Mouse (Mus musculus) forebrain, embryonic 16.5 days (tissue): ENCODE measurements around the gene Ccnd3. TPM values are rescaled to one million over a fixed set of nuclear protein-coding genes. Genes with fewer than 3 reads are reported as not detected.
"Not testable (repeated sequence)": the region's sequence is repeated elsewhere in the genome, so short reads cannot be mapped to it uniquely, and the experiment has no call there.

Experiments used
- ATAC-seq: fragments of 200-750 bp; cut with Nextera tagmentation; 2 replicates; pipeline ENCODE4 v1.8.0; 2017; ENCODE audit warnings: mild to moderate bottlenecking, moderate library complexity
- H3K27ac ChIP-seq: fragments of 300-500 bp; sonication (generic); 2 replicates; pipeline ENCODE4 v1.5.1; 2014; ENCODE audit warnings: low read length, control low read depth
- H3K27me3 ChIP-seq: fragments of 300-500 bp; sonication (generic); replicated peaks from 2 replicates; pipeline ENCODE4 v1.6.1; 2014; ENCODE audit warnings: low read length; ENCODE audit not compliant: control insufficient read depth, insufficient read depth
- H3K36me3 ChIP-seq: fragments of 300-500 bp; sonication (generic); 2 replicates; pipeline ENCODE4 v1.6.1; 2014; ENCODE audit not compliant: control insufficient read depth, insufficient read depth
- H3K4me1 ChIP-seq: fragments of 300-500 bp; sonication (generic); replicated peaks from 2 replicates; pipeline ENCODE4 v1.6.1; 2014; ENCODE audit warnings: low read length; ENCODE audit not compliant: control insufficient read depth, insufficient read depth
- H3K4me2 ChIP-seq: fragments of 300-500 bp; sonication (generic); 2 replicates; pipeline ENCODE4 v1.6.1; 2014; ENCODE audit warnings: mild to moderate bottlenecking, low read length, control low read depth
- H3K4me3 ChIP-seq: fragments of 300-500 bp; sonication (generic); replicated peaks from 2 replicates; pipeline ENCODE4 v1.5.1; 2014; ENCODE audit warnings: mild to moderate bottlenecking, low read length, control low read depth
- H3K9ac ChIP-seq: fragments of 300-500 bp; sonication (generic); replicated peaks from 2 replicates; pipeline ENCODE4 v1.6.1; 2014; ENCODE audit warnings: low read depth, low read length, control low read depth
- H3K9me3 ChIP-seq: fragments of 300-500 bp; sonication (generic); 2 replicates; pipeline ENCODE4 v1.6.1; 2016; ENCODE audit warnings: low read length; ENCODE audit not compliant: control insufficient read depth
- WGBS: fragments of 180-500 bp; shearing (Covaris S2); extraction: QIAGEN DNeasy Blood & Tissue Kit; methylation state at CpG from one replicate; pipeline ENCODE4 v1.1.7; 2014; 5-methylcytosine and 5-hydroxymethylcytosine counted together
- polyA plus RNA-seq: library from polyadenylated mRNA; unstranded; fragments of >200 nt; fragmentation: Nextera tagmentation; extraction: Ambion mirVana; gene quantifications from 2 replicates; pipeline ENCODE4 v1.2.1, GENCODE M21; 2015

Ccnd3 gene
- polyA plus RNA-seq, 1 experiment from 2014 or later = 58.5 TPM

- no peak overlapping the region for H3K27ac ChIP-seq
- 21% methylated on average over 10 of the region's 10 CpGs for WGBS
- H3K4me1 ChIP-seq = peaks cover 33% of the 10 kb centered on the region
- no peak for ATAC-seq
- H3K4me2 ChIP-seq = no peak overlapping the region
- H3K4me3 ChIP-seq = no peak overlapping the region
- no peak overlapping the region for H3K9ac ChIP-seq
- peaks cover 11% of the 10 kb centered on the region for H3K36me3 ChIP-seq
- H3K27me3 ChIP-seq = no peaks in the 10 kb centered on the region
- no peaks in the 10 kb centered on the region for H3K9me3 ChIP-seq
Observed at GRCm38 (mm10) chr17:47597838-47598579, 93.2 kb downstream of the Ccnd3 start.

- 83% methylated on average over 10 of the region's 10 CpGs for WGBS
- peaks cover 11% of the 10 kb centered on the region for H3K36me3 ChIP-seq
- not testable (repeated sequence) for H3K9ac ChIP-seq, ATAC-seq, H3K4me2 ChIP-seq, H3K9me3 ChIP-seq, H3K4me3 ChIP-seq, H3K27ac ChIP-seq, H3K27me3 ChIP-seq
- H3K4me1 ChIP-seq = peaks cover 32% of the 10 kb centered on the region
Observed at GRCm38 (mm10) chr17:47598580-47599304, 93.9 kb downstream of the Ccnd3 start.

GRCm38 (mm10) chr17:47599511-47600297, 94.9 kb downstream of the Ccnd3 start:
- Histone ChIP-seq H3K27ac (no peak overlapping the region), H3K9me3 (no peaks in the 10 kb centered on the region), H3K4me1 (peaks cover 23% of the 10 kb centered on the region), H3K4me2 (no peak overlapping the region), H3K9ac (no peak overlapping the region), H3K27me3 (no peaks in the 10 kb centered on the region), H3K4me3 (no peak overlapping the region), H3K36me3 (peaks cover 11% of the 10 kb centered on the region)
- WGBS = 85% methylated on average over 11 of the region's 11 CpGs
- no peak for ATAC-seq

GRCm38 (mm10) chr17:47600601-47601388, 95.9 kb downstream of the Ccnd3 start:
- 87% methylated on average over 13 of the region's 13 CpGs for WGBS
- peaks cover 12% of the 10 kb centered on the region for H3K4me1 ChIP-seq
- H3K27me3 ChIP-seq = no peaks in the 10 kb centered on the region
- no peak overlapping the region for H3K4me3 ChIP-seq
- no peak overlapping the region for H3K9ac ChIP-seq
- no peak for ATAC-seq
- H3K4me2 ChIP-seq = no peak overlapping the region
- peaks cover 17% of the 10 kb centered on the region for H3K36me3 ChIP-seq
- H3K9me3 ChIP-seq = no peaks in the 10 kb centered on the region
- H3K27ac ChIP-seq = no peak overlapping the region

GRCm38 (mm10) chr17:47601389-47601755, 96.5 kb downstream of the Ccnd3 start:
- ATAC-seq = no peak
- Histone ChIP-seq H3K9me3 (no peaks in the 10 kb centered on the region), H3K4me2 (no peak overlapping the region), H3K27ac (no peak overlapping the region), H3K4me1 (peaks cover 7% of the 10 kb centered on the region), H3K4me3 (no peak overlapping the region), H3K9ac (no peak overlapping the region), H3K36me3 (peaks cover 17% of the 10 kb centered on the region), H3K27me3 (no peaks in the 10 kb centered on the region)
- 90% methylated on average over 10 of the region's 10 CpGs for WGBS

- 89% methylated on average over 11 of the region's 11 CpGs for WGBS
- H3K36me3 ChIP-seq = peaks cover 20% of the 10 kb centered on the region
- H3K9me3 ChIP-seq = no peaks in the 10 kb centered on the region
- no peak for ATAC-seq
- no peaks in the 10 kb centered on the region for H3K27me3 ChIP-seq
- no peak overlapping the region for H3K4me2 ChIP-seq
- no peak overlapping the region for H3K4me3 ChIP-seq
- H3K27ac ChIP-seq = no peak overlapping the region
- H3K4me1 ChIP-seq = peaks cover 3% of the 10 kb centered on the region; the same call in 1 of the 2 replicates
- no peak overlapping the region for H3K9ac ChIP-seq
Observed at GRCm38 (mm10) chr17:47602289-47602688, 97.4 kb downstream of the Ccnd3 start.

- Histone ChIP-seq H3K9ac (no peak overlapping the region), H3K4me2 (no peak overlapping the region), H3K4me3 (no peak overlapping the region), H3K27ac (no peak overlapping the region), H3K4me1 (peaks cover 11% of the 10 kb centered on the region), H3K36me3 (peaks cover 15% of the 10 kb centered on the region; the same call in 1 of the 2 replicates), H3K9me3 (no peaks in the 10 kb centered on the region), H3K27me3 (no peaks in the 10 kb centered on the region)
- 72% methylated on average over 5 of the region's 5 CpGs for WGBS
- no peak for ATAC-seq
Observed at GRCm38 (mm10) chr17:47606220-47606619, 101.4 kb downstream of the Ccnd3 start.

GRCm38 (mm10) chr17:47609182-47609581, 104.3 kb downstream of the Ccnd3 start:
- Histone ChIP-seq H3K9me3 (no peaks in the 10 kb centered on the region), H3K27ac (no peak overlapping the region), H3K36me3 (peaks cover 11% of the 10 kb centered on the region; the same call in 1 of the 2 replicates), H3K4me1 (peaks cover 24% of the 10 kb centered on the region), H3K27me3 (no peaks in the 10 kb centered on the region), H3K4me3 (no peak overlapping the region), H3K4me2 (no peak overlapping the region), H3K9ac (no peak overlapping the region)
- WGBS = 96% methylated on average over 4 of the region's 4 CpGs
- ATAC-seq = no peak
